Mouse (Mus musculus) neural tube, embryonic 11.5 days (tissue): Measurements from ENCODE around the gene Pcsk2. TPM values are rescaled to one million over a fixed set of nuclear protein-coding genes. Genes with fewer than 3 reads are reported as not detected.

ENCODE experiments used
- ATAC-seq: fragments of 200-750 bp; cut with Nextera tagmentation; 2 replicates; pipeline ENCODE4 v1.8.0; 2017; ENCODE audit warnings: moderate number of reproducible peaks, mild to moderate bottlenecking, moderate TSS enrichment, moderate library complexity; ENCODE audit not compliant: insufficient read depth, low FRiP score, low TSS enrichment
- DNase-seq: peaks from one replicate; pipeline ENCODE4 v3.0.0-alpha.2; 2015; ENCODE audit warnings: low spot score
- H3K27ac ChIP-seq: fragments of 300-500 bp; sonication (generic); 2 replicates; pipeline ENCODE4 v1.5.1; 2014; ENCODE audit warnings: low read depth, mild to moderate bottlenecking, low read length
- H3K27me3 ChIP-seq: fragments of 300-500 bp; sonication (generic); 2 replicates; pipeline ENCODE4 v1.6.1; 2014; ENCODE audit warnings: mild to moderate bottlenecking, low read length, mixed read lengths; ENCODE audit not compliant: control insufficient read depth, insufficient read depth
- H3K36me3 ChIP-seq: fragments of 300-500 bp; sonication (generic); 2 replicates; pipeline ENCODE4 v1.6.1; 2014; ENCODE audit warnings: mild to moderate bottlenecking, low read length, moderate library complexity, mixed read lengths; ENCODE audit not compliant: control insufficient read depth, insufficient read depth
- H3K4me1 ChIP-seq: fragments of 300-500 bp; sonication (generic); 2 replicates; pipeline ENCODE4 v1.6.1; 2014; ENCODE audit warnings: low read length, mixed read lengths; ENCODE audit not compliant: control insufficient read depth, insufficient read depth
- H3K4me2 ChIP-seq: fragments of 300-500 bp; sonication (generic); 2 replicates; pipeline ENCODE4 v1.6.1; 2014; ENCODE audit warnings: low read depth, mild to moderate bottlenecking, moderate library complexity
- H3K4me3 ChIP-seq: fragments of 300-500 bp; sonication (generic); 2 replicates; pipeline ENCODE4 v1.5.1; 2014; ENCODE audit warnings: low read depth, low read length
- H3K9ac ChIP-seq: fragments of 300-500 bp; sonication (generic); 2 replicates; pipeline ENCODE4 v1.6.1; 2014; ENCODE audit warnings: mild to moderate bottlenecking, low read length
- H3K9me3 ChIP-seq: fragments of 300-500 bp; sonication (generic); 2 replicates; pipeline ENCODE4 v1.6.1; 2016; ENCODE audit warnings: low read length; ENCODE audit not compliant: control insufficient read depth
- WGBS: fragments of 180-500 bp; shearing (Covaris S2); extraction: QIAGEN DNeasy Blood & Tissue Kit; methylation state at CpG from one replicate; pipeline ENCODE4 v1.1.7; 2014; 5-methylcytosine and 5-hydroxymethylcytosine counted together
- polyA plus RNA-seq: library from polyadenylated mRNA; unstranded; fragments of >200 nt; fragmentation: Nextera tagmentation; extraction: Ambion mirVana; gene quantifications from 2 replicates; pipeline ENCODE4 v1.2.1, GENCODE M21; 2014

Pcsk2 gene
- 4.4 and 7.5 TPM in 2 replicates for polyA plus RNA-seq

GRCm38 (mm10) chr2:143545758-143546246 lies at the start of gene Pcsk2:
Pcsk2 (plus strand) TSS chr2:143546156.
- no peaks in the 10 kb centered on the region; the same call in 1 of the 2 replicates for H3K4me1 ChIP-seq
- WGBS, result 0% methylated on average over 25 of the region's 51 CpGs
- no peaks in the 10 kb centered on the region for H3K9me3 ChIP-seq
- peak; percentile 82 for DNase-seq
- peaks cover 25% of the 10 kb centered on the region for H3K27me3 ChIP-seq
- H3K9ac ChIP-seq, result peak within 1 kb of the TSS; percentile 61
- H3K27ac ChIP-seq, result 0 out of 2 replicates have a peak within 1 kb of the TSS, but pooled peaks have one; percentile 34
- no peaks in the 10 kb centered on the region for H3K36me3 ChIP-seq
- peak within 1 kb of the TSS; percentile 73 for H3K4me2 ChIP-seq
- ATAC-seq, result peak; percentile 95
- peak within 1 kb of the TSS; percentile 52 for H3K4me3 ChIP-seq

- no peak for ATAC-seq
- Histone ChIP-seq H3K4me3 (no peak overlapping the region), H3K27ac (no peak overlapping the region), H3K27me3 (no peaks in the 10 kb centered on the region), H3K36me3 (no peaks in the 10 kb centered on the region), H3K9ac (no peak overlapping the region), H3K4me2 (no peak overlapping the region), H3K4me1 (no peaks in the 10 kb centered on the region), H3K9me3 (no peaks in the 10 kb centered on the region)
- no peak for DNase-seq
- WGBS, result 95% methylated on average over 9 of the region's 9 CpGs
Measured at GRCm38 (mm10) chr2:143500845-143501244, 45.1 kb upstream of the Pcsk2 start.

DNA sequence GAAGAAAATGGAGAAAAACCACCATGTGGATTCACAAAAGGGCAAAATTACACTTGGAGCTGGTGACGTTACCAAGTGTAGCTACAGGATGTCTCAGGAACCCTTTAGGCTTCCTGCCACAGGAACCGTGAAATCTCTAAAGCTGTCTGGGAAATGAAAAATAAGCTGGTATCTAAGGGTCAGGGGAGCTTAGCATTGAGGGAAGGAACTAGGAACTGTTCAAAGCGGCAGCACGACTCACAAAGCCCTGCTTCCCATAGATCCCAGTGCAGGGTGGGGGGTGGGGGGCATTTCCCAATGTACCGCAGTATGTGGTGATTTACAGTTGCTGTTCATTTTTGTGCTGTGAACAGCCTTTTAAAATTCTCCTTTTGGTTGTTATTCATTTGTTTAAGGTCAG lies 44.2 kb upstream of the Pcsk2 start:
- H3K27me3 ChIP-seq, result no peaks in the 10 kb centered on the region
- H3K36me3 ChIP-seq, result no peaks in the 10 kb centered on the region
- H3K4me1 ChIP-seq, result no peaks in the 10 kb centered on the region
- H3K9me3 ChIP-seq, result no peaks in the 10 kb centered on the region
- 66% methylated on average over 5 of the region's 5 CpGs for WGBS
- no peak for ATAC-seq
- no peak overlapping the region for H3K4me2 ChIP-seq
- no peak overlapping the region for H3K4me3 ChIP-seq
- DNase-seq, result no peak
- H3K27ac ChIP-seq, result no peak overlapping the region
- no peak overlapping the region for H3K9ac ChIP-seq

DNA sequence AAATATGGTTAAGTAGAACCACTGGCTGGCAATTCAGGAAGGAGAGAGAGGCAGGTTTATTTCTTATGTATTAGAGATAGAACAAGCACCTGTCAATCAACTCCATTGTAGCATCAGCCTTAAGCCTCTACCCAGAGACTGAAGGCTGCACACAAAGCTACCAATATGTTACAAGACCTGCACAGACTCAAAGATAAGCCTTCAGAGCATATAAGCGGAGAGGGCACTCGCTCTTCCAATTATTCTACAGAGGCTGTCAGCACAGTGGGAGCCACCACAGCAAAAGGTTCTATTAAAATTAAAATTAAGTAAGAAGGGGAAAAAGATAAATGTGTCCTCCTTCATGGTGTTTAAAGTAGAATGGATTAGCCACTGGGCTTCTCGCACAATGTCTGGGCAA lies 43.8 kb upstream of the Pcsk2 start:
- no peak overlapping the region for H3K4me2 ChIP-seq
- no peak overlapping the region for H3K27ac ChIP-seq
- H3K9ac ChIP-seq, result no peak overlapping the region
- H3K36me3 ChIP-seq, result no peaks in the 10 kb centered on the region
- DNase-seq (no peak), ATAC-seq (no peak)
- H3K4me1 ChIP-seq, result no peaks in the 10 kb centered on the region
- H3K9me3 ChIP-seq, result no peaks in the 10 kb centered on the region
- no peak overlapping the region for H3K4me3 ChIP-seq
- WGBS, result 83% methylated on average over 3 of the region's 3 CpGs
- H3K27me3 ChIP-seq, result no peaks in the 10 kb centered on the region

GRCm38 (mm10) chr2:143536485-143536884 lies 9.5 kb upstream of the Pcsk2 start:
- no peaks in the 10 kb centered on the region for H3K27me3 ChIP-seq
- H3K9me3 ChIP-seq, result no peaks in the 10 kb centered on the region
- H3K4me3 ChIP-seq, result no peak overlapping the region
- 23% methylated on average over 3 of the region's 3 CpGs for WGBS
- ATAC-seq (no peak), DNase-seq (peak; percentile 61)
- H3K27ac ChIP-seq, result no peak overlapping the region
- no peaks in the 10 kb centered on the region for H3K4me1 ChIP-seq
- no peak overlapping the region for H3K4me2 ChIP-seq
- no peaks in the 10 kb centered on the region for H3K36me3 ChIP-seq
- no peak overlapping the region for H3K9ac ChIP-seq

DNA sequence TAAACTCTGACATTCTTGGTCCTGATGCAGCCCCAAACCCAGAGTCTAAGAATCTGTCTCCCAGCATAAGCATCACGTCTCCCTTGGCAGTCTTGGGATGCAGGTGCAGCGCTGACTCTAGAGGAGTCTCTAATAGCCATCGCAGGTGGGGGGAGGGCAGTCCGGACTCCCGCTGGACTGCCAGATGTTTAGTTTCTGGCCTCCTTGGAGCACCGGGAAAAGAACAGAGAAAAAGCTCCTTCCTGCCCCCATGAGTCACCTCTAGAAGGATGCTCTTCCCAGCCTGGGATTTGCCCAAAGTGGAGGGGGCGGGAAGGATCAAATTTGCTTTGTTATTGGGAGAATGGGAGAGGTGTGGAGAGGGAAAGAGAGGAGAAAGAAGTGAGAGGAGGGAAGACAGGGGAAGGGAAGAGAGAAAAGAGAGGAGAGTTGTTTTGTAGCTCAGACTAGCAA lies 631 bp upstream of the Pcsk2 start:
- H3K4me1 ChIP-seq, result no peaks in the 10 kb centered on the region; the same call in 1 of the 2 replicates
- H3K9me3 ChIP-seq, result no peaks in the 10 kb centered on the region
- 0 out of 2 replicates have a peak overlapping the region, but pooled peaks have one; percentile 34 for H3K27ac ChIP-seq
- peak; percentile 57 for DNase-seq
- peaks cover 25% of the 10 kb centered on the region for H3K27me3 ChIP-seq
- peak overlapping the region; percentile 52 for H3K4me3 ChIP-seq
- WGBS, result under 1% methylated on average over 7 of the region's 7 CpGs
- H3K36me3 ChIP-seq, result no peaks in the 10 kb centered on the region
- H3K4me2 ChIP-seq, result peak overlapping the region; percentile 73
- ATAC-seq, result peak; percentile 42
- peak overlapping the region; percentile 61 for H3K9ac ChIP-seq

- peak overlapping the region; percentile 73 for H3K4me2 ChIP-seq
- peak overlapping the region; percentile 61 for H3K9ac ChIP-seq
- H3K9me3 ChIP-seq, result no peaks in the 10 kb centered on the region
- no peaks in the 10 kb centered on the region for H3K36me3 ChIP-seq
- no peaks in the 10 kb centered on the region; the same call in 1 of the 2 replicates for H3K4me1 ChIP-seq
- H3K27me3 ChIP-seq, result peaks cover 25% of the 10 kb centered on the region
- DNase-seq, result peak; percentile 62
- no peak overlapping the region for H3K27ac ChIP-seq
- H3K4me3 ChIP-seq, result peak overlapping the region; percentile 52
- 1% methylated on average over 33 of the region's 33 CpGs for WGBS
- no peak for ATAC-seq
Measured at GRCm38 (mm10) chr2:143546412-143547211, 656 bp downstream of the Pcsk2 start.

DNA sequence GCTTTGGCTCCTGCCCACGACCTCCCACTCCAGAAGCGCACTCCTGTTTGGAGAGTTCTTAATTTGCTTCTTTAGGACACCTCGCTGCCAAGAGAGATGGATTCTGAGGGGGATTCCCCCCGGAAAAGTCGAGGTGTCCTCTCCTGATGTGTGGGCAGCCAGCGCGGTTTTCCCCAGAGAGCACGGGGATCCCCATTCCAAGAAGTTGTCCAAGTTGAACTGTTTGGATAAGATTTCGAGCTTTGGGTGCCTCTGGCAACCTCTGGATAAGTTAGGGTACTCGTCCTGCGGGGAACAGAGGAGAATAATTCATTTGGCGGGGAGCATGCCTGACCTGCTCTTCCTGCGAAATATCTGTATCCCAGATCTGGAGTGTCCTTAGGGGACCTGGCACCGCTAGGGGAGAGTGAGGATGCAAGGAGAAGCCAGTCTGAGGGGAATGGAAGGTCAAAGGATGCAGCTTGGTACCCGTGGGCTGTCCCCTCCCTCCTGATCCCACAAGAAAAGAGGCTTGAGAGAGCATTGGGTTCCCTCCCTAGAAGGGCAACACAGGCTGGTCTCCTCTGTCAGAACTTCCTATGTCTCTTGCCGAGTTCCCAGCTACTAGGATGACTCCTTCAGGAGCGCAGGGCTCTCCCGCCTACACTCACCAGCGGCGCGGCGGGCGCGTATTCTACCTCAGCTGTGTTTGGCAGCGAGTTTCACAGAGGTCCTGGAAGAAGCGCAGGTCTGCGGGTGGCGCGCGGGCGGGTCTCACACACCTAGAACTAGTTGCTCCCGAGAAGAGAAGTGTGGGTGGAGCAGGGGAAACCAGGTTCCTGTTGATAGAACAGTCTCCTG lies 1.5 kb downstream of the Pcsk2 start:
- Histone ChIP-seq H3K4me2 (peak overlapping the region; percentile 73), H3K4me3 (peak overlapping the region; percentile 52), H3K9ac (no peak overlapping the region), H3K9me3 (no peaks in the 10 kb centered on the region), H3K27ac (no peak overlapping the region), H3K36me3 (no peaks in the 10 kb centered on the region), H3K4me1 (no peaks in the 10 kb centered on the region; the same call in 1 of the 2 replicates), H3K27me3 (peaks cover 25% of the 10 kb centered on the region)
- WGBS, result under 1% methylated on average over 32 of the region's 32 CpGs
- ATAC-seq, result no peak
- peak; percentile 29 for DNase-seq
